Mouse (Mus musculus): ENCODE measurements around the gene Ric1. TPM values are rescaled to one million over a fixed set of nuclear protein-coding genes. Genes with fewer than 3 reads are reported as not detected.
"Not testable (repeated sequence)": the region's sequence is repeated elsewhere in the genome, so short reads cannot be mapped to it uniquely, and the experiment has no call there.

Gene Ric1
- polyA plus RNA-seq, 1 experiment from 2014 or later: 28.8 TPM

DNA sequence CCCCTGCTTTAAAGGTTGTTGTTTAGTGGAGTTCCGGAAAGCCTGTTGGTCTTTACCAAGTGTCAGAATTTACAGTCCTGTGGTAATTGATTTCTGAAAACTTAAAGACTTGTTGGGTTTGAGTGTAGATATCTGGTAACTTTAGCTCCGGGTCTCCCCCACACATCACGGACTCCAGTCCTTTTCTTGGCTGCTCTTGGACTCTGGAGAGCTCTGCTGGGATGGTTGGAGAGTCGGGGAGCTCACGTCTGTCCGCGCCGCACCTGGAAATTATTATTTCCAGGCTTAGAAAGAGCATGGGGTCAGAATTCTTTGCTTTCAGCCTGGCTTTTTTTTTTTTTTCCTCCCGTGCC, 1.1 kb downstream of the Ric1 start:
- no peak for DNase-seq (ENCODE audit: low read depth, low spot score)
- H3K27me3 ChIP-seq: no peaks in the 10 kb centered on the region
- CTCF ChIA-PET: no interaction called here
- POLR2A ChIA-PET: interaction anchor here (0.7 kb wide), 2 partner anchors 19 to 52 kb away, joined by 3 read pairs; no protein-coding TSS in a partner anchor
- no peak for TF ChIP-seq CTCF (IDR thresholded peaks at IDR 0.05)
- no peak for ATAC-seq
- in situ Hi-C loops (cut with MboI; ENCODE audit: low pct_unique_long_range_greater_than_20kb): loop anchor here (25.0 kb wide), 1 partner anchor 736 kb away; no protein-coding TSS in a partner anchor

DNA sequence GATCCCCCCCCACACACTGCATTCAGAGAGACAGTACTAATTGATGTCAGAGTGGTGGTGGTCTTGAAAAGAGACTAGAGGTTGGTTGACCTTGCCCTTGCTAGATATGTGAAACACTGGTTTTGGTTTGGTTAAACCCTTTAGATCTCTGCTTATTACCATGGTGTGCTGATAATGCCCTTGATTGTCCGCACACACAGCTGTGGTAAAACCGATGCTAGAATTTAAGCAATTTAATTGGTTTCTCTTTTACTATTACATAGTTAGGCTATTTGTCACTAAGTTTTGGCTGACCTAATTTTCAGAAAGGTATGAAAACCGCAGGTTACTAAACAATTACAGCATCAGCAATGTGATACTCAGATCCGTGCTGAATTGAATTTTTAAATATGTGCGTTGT, 1.6 kb downstream of the Ric1 start:
- in situ Hi-C loops (cut with MboI; ENCODE audit: low pct_unique_long_range_greater_than_20kb): loop anchor here (25.0 kb wide), 1 partner anchor 736 kb away; no protein-coding TSS in a partner anchor
- ATAC-seq: no peak
- TF ChIP-seq CTCF (IDR thresholded peaks at IDR 0.05): no peak
- no peak for DNase-seq (ENCODE audit: low read depth, low spot score)
- CTCF ChIA-PET: no interaction called here
- POLR2A ChIA-PET: no interaction called here
- no peaks in the 10 kb centered on the region for H3K27me3 ChIP-seq

DNA sequence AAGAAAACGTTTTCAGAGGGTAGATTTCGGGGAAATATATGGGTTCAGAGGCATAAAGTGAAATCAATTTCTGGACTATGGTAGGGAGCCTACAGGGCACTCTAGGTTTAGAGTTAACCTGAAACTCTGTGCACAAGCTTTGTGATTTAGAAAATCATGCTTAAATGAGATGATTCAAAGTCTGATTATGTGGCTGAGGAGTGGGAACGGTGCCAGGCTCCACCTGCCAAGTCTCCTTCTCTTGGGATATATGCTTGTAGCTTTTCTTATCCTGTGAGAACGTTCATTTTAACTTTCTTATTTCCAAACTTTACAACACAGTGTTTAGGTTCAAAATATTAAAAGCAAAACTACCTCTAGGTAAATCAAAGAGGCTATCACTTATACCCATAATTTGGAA, 2.5 kb downstream of the Ric1 start:
- ChIA-PET CTCF (interaction anchor here (0.9 to 1.3 kb wide), 2 partner anchors 39 to 79 kb away, joined by 3 read pairs; no protein-coding TSS in a partner anchor), POLR2A (no interaction called here)
- H3K27me3 ChIP-seq: no peaks in the 10 kb centered on the region
- in situ Hi-C loops (cut with MboI; ENCODE audit: low pct_unique_long_range_greater_than_20kb): loop anchor here (25.0 kb wide), 1 partner anchor 737 kb away; no protein-coding TSS in a partner anchor
- ATAC-seq (no peak), DNase-seq (ENCODE audit: low read depth, low spot score) (no peak)
- no peak for TF ChIP-seq CTCF (IDR thresholded peaks at IDR 0.05)

DNA sequence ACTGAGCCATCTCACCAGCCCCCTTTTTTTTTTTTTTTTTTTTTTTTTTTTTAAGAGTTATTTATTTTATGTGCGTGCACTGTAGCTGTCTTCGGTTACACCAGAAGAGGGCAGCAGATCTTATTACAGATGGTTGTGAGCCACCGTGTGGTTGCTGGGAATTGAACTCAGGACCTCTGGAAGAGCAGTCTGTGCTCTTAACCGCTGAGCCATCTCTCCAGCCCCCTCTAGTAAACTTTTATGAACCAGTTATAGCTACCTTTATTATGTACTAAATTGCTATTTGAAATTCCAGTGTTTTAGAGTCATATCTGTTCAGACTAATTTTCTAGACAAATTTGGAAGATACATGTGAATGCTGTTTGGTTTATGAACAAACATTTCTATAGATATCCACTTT, 3.5 kb downstream of the Ric1 start:
- H3K27me3 ChIP-seq; in situ Hi-C loops (cut with MboI; ENCODE audit: low pct_unique_long_range_greater_than_20kb); DNase-seq (ENCODE audit: low read depth, low spot score); ATAC-seq; POLR2A ChIA-PET: not testable (repeated sequence)
- CTCF ChIA-PET: interaction anchor here (1.3 kb wide), 2 partner anchors 17 to 38 kb away, joined by 3 to 5 read pairs; no protein-coding TSS in a partner anchor

DNA sequence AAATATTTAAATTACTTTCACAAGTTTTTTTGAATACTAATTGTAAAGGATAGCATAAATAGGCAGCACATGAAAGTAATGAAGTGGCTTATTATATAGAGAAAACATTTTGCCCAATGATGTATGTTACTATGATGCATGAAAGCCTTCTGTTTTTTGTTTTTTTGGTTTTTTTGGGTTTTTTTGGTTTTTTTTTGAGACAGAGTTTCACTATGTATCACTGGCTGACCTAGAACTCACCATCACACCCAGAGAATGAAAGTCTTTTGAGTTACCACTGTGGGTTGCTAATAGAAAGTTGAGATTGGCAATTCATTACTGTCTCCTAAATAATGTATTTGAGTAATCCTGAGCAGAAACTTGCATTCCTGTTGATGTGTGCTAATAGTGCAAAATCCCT, 4.8 kb downstream of the Ric1 start:
- CTCF ChIA-PET: interaction anchor here (0.9 kb wide), 1 partner anchor 9 kb away, joined by 3 read pairs; no protein-coding TSS in a partner anchor
- POLR2A ChIA-PET: no interaction called here
- no peak for DNase-seq (ENCODE audit: low read depth, low spot score)
- in situ Hi-C loops (cut with MboI; ENCODE audit: low pct_unique_long_range_greater_than_20kb): no loop called here
- no peaks in the 10 kb centered on the region for H3K27me3 ChIP-seq
- ATAC-seq: no peak
- no peak for TF ChIP-seq CTCF (IDR thresholded peaks at IDR 0.05)

DNA sequence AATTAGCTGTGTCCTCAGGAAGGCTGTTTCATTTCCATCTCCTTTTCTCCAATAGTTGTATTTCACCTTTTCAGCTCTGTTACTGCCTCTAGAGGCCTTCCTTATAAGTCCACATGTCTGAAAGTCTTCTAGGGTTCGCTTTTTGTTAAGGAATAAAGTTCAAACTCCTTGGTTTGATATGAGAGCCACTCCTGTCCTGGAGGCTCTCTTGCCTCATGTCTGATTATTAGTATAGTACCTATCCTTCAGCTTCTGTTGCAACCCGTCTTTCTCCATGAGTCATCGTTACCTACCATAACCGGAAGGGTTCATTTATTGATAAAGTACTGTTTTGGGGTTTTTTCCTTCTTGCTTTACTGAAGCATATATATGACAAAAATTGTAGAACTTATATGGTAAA, 5.2 kb downstream of the Ric1 start:
- ChIA-PET POLR2A (no interaction called here), CTCF (interaction anchor here (0.9 kb wide), 1 partner anchor 9 kb away, joined by 3 read pairs; no protein-coding TSS in a partner anchor)
- TF ChIP-seq CTCF (IDR thresholded peaks at IDR 0.05): no peak
- in situ Hi-C loops (cut with MboI; ENCODE audit: low pct_unique_long_range_greater_than_20kb): no loop called here
- DNase-seq (ENCODE audit: low read depth, low spot score) (no peak), ATAC-seq (no peak)
- no peaks in the 10 kb centered on the region for H3K27me3 ChIP-seq

DNA sequence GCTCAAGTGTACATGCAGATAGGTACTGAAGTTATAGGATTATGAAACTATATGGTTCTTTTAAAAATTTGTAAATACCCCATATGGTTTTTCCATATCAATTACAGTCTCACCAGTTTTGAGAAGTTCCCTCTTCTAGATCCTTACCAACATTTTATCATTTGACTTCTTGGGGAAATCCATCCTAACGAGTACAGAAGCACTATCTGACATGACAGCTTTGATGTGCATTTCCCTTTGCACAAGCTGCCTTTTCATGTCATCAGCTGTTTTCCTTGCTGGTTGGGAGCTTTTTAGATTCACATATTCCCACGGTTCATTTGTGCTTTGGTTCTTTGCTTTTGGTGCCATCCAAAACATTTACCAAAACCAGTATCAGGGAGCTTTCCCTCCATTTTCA, 6.5 kb downstream of the Ric1 start:
- in situ Hi-C loops (cut with MboI; ENCODE audit: low pct_unique_long_range_greater_than_20kb): no loop called here
- CTCF ChIA-PET: no interaction called here
- ATAC-seq (no peak), DNase-seq (ENCODE audit: low read depth, low spot score) (no peak)
- H3K27me3 ChIP-seq: no peaks in the 10 kb centered on the region
- POLR2A ChIA-PET: no interaction called here
- TF ChIP-seq CTCF (IDR thresholded peaks at IDR 0.05): no peak

DNA sequence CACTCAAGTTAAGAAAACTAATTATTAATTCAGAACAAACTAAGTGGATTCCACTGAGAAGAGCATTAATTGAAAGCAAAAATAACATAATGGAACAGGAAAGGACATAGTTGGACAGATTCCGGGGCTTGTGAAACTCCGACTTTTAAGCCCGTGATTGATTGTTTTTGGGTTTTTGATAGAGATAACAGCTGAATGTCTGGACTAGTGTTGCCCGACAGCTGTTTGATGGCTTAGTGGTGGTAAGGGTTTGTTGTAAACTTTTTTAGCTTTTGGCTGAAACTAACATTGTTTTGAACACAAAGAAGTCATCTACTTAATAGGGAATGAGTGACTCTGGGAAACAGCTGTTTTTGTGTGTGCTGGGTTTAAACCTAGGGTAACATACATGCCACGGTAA, 11.9 kb downstream of the Ric1 start:
- ATAC-seq (no peak), DNase-seq (ENCODE audit: low read depth, low spot score) (no peak)
- ChIA-PET POLR2A (no interaction called here), CTCF (interaction anchor here (1.7 to 2.9 kb wide), 2 partner anchors 10 to 579 kb away, joined by 3 to 18 read pairs; no protein-coding TSS in a partner anchor)
- in situ Hi-C loops (cut with MboI; ENCODE audit: low pct_unique_long_range_greater_than_20kb): no loop called here
- H3K27me3 ChIP-seq: no peaks in the 10 kb centered on the region
- no peak for TF ChIP-seq CTCF (IDR thresholded peaks at IDR 0.05)

DNA sequence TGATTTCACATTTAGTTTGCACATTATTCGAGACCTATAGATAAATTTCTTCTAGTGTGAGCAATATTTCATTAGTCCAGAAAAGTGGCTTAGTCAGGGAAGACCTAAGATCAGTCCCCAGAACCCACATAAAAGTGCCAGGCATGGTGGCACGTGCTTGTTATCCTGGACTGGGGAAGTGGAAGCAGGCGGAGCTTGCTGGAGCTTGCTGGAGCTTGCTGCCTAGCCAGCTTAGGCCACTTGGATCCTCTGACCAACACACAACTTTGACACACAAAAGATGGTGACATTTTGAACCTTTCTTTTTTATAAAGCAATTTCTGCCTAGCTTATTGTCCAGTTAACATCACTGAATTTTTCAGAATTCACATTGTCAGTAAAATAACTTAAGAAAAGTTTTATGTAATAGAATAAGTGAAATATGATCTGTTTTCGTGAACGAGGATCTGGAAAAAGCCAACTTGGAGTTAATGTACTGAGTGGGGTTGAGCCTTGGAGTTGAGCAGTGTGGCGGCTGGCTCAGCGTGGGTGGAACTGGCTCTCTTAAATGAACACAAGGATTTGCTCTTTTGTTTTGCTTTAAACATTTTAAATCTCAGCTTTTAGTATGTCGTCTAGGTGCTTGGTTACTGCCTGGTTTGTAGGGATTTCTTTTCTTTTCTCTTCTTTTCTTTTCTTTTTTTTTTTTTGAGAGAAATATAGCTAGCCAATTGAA, 20.3 kb downstream of the Ric1 start:
- DNase-seq (ENCODE audit: low read depth, low spot score): no peak
- in situ Hi-C loops (cut with MboI; ENCODE audit: low pct_unique_long_range_greater_than_20kb): no loop called here
- POLR2A ChIA-PET: interaction anchor here (0.7 to 1.8 kb wide), 3 partner anchors 10 to 72 kb away, joined by 3 to 7 read pairs (median 3); no protein-coding TSS in a partner anchor
- no peak for TF ChIP-seq CTCF (IDR thresholded peaks at IDR 0.05)
- H3K27me3 ChIP-seq: no peaks in the 10 kb centered on the region
- CTCF ChIA-PET: interaction anchor here (1.8 to 3.4 kb wide), 3 partner anchors 9 to 21 kb away, joined by 5 to 18 read pairs (median 12); no protein-coding TSS in a partner anchor
- ATAC-seq: no peak

DNA sequence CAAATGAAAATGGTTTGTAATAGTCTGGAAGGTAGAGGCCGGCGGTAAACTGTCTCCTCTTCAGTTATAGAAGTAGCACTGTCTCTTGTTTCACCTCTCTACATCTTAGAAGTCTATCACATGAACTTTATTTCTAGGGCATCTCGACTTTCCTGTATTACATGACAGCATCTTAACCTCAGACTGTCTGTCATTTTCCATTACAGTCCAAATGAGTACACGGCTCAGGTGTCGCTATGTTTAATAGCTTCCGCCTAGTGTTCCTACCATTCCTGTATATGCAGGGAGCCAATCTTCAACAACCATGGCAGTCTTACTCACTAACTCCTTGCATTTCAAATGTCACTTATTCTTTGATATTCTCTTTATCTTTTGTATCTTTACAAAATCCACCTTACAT, 21.9 kb downstream of the Ric1 start:
- CTCF ChIA-PET: interaction anchor here (3.4 kb wide), 1 partner anchor 10 kb away, joined by 18 read pairs; no protein-coding TSS in a partner anchor
- no peaks in the 10 kb centered on the region for H3K27me3 ChIP-seq
- ATAC-seq (no peak), DNase-seq (ENCODE audit: low read depth, low spot score) (no peak)
- POLR2A ChIA-PET: no interaction called here
- no peak for TF ChIP-seq CTCF (IDR thresholded peaks at IDR 0.05)
- in situ Hi-C loops (cut with MboI; ENCODE audit: low pct_unique_long_range_greater_than_20kb): no loop called here

DNA sequence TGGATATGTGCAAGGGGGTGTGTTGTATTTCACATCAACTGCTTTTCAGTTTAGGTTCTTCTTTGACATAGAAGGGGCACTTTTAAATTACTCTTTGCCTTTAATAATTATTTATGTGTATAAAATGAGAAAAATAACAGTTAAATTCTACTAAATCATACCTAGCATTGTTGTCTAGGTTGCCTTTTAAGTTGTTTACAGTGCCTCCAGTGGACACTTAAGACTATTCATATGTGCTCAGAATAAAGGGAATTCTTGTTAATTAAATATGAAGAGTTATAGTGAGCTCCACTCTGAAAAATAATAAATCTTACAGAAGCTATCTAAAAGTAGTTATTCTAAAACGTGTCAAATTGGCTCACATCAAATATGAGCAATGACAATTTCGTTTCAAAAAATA, 28.5 kb downstream of the Ric1 start:
- ATAC-seq (no peak), DNase-seq (ENCODE audit: low read depth, low spot score) (no peak)
- in situ Hi-C loops (cut with MboI; ENCODE audit: low pct_unique_long_range_greater_than_20kb): no loop called here
- no peak for TF ChIP-seq CTCF (IDR thresholded peaks at IDR 0.05)
- ChIA-PET CTCF (interaction anchor here (0.9 kb wide), 1 partner anchor 476 kb away, joined by 3 read pairs; no protein-coding TSS in a partner anchor), POLR2A (no interaction called here)
- no peaks in the 10 kb centered on the region for H3K27me3 ChIP-seq
